Mouse (Mus musculus) layer of hippocampus, postnatal 14 days (tissue): ENCODE measurements around the gene Itprip. TPM values are rescaled to one million over a fixed set of nuclear protein-coding genes. Genes with fewer than 3 reads are reported as not detected.

Experiments
- DNase-seq, 2 experiments: peaks; one replicate each; pipeline ENCODE4 v3.0.0; 2021 to 2022; ENCODE audit warnings: low spot score in 2 of 2, mixed read lengths in 1 of 2
- long read RNA-seq, 2 experiments: library from polyadenylated mRNA; stranded (forward); transcript quantifications; one replicate each; pipeline ENCODE4 v2.0.0; 2021
- total RNA-seq, 2 experiments: library from RNA; stranded (reverse); gene quantifications; 2 replicates each; pipeline ENCODE4 v1.2.3; 2021

The Itprip gene
- total RNA-seq, result 1 to 10 TPM; 1.7 to 1.9 TPM
- long read RNA-seq, experiment 1, partial matches to known transcripts, result 0 of 1 reads
- long read RNA-seq, experiment 1, other reads (novel, unspliced or antisense), result 1 of 1 reads
- long read RNA-seq, experiment 2, partial matches to known transcripts, result 0 of 2 reads
- long read RNA-seq, experiment 2, other reads (novel, unspliced or antisense), result 2 of 2 reads

DNA sequence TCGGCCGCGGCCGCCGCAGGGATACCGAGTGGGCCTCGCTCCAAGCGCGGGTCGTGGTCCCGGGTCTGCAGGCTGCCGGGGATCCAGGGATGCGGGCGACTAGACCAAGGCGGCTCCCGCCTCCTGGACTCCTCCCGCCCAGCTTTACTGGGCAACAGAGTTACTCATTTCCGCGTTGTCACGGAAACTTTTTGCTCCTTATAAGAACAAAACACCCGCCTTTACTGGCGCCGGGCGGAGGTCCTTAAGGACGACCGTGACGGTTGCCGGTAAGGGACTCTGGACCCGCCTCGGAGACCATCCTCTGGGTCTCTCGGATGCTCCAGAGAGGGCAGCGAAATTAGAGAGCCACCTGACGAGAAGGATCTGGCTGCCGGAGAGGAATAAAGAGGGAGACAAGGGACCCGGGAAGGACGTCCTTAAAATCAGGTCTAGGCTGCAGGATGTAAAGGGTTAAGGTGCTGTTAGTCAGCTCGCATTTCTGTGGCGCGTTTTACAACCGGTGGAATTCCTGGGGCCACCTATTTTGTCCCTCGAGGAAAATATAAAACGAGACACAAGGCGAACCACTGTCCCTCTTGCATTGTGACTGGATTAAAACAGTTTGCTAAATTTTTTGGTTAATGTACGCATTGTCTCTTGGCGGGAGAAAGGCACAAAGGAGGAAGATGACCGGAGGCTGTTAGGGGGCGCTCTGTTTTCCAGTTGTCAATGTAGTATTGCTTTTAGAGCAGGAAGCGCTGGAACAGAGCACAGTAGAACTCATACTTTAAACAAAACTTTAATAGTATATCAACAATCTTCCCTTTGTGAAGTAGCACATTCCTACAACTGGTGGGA, at the start of gene Itprip, which contains the start of gene Cfap43:
Gene Itprip, minus strand, starts transcription at position 174 of the 840 bp plus-strand sequence.
Gene Cfap43, minus strand, starts transcription at position 162 of the 840 bp plus-strand sequence.
- DNase-seq, result peak; percentile 72 to 77

DNA sequence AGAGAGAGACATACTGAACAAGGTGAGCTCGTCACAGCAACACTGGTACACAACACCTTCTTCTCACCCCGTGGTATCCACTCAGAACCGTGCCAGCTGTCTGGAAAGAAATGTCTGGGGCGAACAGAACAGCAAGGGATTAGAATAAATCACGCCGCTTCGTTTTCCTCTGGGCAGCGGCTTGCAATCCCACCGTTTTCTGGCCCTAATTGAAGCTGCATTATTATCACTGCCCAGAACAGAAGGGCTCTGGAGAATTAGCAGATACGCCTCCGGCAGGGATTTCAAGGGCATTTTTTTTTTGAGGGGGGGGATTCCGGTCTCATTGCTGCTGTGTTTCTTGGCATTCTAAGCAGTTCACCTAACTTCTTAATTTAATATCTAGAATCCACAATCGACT, 39.1 kb upstream of the Itprip start:
- DNase-seq, result no peak

DNA sequence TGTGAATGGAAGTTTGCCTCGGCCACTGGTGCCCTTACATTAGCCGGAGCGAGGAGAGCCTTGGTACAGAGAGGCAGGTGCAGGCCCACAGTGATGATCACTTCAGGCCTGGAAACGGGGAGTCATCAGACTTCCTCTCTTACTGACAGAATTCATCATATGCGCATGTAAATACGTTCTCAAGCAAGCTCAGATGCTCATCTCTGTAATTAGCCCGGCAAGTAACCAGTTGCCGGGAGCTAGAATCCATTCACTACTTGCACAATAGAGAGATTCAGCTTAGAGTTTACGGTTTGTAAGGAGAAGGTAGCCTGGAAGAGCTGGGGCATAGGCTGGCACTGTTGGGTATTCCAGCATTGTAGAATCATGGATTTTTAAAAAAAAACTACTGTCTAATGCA, 34.1 kb upstream of the Itprip start:
- DNase-seq, result no peak

DNA sequence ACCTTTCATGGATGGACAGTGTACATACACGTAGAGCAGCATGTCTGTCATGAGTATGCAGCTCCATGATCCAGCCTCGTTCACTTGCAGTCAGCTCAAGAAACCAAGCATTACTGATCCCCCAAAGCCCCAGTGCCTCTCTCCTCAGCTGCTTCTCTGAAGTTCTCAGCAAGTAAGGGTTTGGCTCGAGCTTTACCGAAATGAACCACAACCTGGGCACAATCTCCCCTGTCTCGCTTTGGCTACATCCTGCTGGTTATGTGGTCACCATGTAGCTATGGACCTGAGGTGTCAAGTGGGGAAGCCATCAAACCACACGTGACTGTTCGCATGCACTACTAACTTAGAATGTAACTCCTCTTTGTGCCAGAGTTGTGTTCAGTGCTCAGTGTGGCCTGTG, 31.8 kb upstream of the Itprip start:
- DNase-seq, result no peak

DNA sequence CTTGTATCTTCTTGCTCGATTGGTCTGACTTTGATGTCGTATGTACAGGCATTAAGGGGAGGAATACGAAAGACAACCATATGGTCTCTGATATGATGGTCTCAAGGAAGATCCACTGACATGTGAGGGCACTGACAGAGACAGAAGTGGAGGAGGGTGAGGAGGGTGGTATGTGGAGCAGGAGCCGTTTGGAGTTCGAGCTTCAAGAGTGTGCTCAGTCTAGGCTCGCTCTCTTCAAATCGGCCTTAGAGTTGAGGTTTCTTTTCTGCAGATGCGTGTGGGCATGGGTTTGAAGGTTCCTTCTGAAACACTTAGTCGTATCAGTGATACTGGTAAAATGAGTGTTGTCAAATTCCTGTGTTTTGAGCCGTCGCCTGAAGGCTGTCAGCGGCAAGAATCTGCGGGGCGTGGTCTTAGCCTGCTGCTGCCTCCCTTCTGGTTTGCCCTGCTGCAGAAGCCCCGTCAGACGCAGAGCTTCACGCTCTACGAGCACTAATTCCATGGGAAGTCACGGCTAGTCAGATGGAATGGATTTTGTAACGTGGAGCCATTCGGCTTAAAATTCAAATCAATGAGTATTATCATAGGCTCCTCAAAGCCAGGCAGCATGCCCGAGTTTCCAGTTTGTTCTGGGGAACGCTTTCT, 27.8 kb upstream of the Itprip start:
- DNase-seq, result no peak

DNA sequence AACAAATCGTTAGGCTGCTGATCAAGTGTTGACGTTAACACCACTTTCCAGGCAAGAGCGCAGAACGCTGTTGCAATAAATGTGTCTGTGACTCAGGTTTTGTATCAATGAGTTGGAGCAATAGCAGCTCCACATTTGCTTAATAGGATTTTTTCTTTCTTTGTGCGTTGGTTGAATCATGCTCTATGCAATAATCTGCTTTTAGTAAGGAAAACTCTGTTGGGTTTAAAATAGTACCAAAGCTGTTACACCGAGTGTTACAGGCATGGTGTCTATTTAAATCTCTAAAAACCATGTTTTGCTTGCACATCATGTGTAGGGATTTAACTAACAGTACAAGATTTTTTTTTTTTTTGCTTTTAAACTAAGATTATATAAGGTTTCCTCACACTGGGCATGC, 20.3 kb upstream of the Itprip start:
- peak in 1 of 2 experiments; percentile 60 for DNase-seq

DNA sequence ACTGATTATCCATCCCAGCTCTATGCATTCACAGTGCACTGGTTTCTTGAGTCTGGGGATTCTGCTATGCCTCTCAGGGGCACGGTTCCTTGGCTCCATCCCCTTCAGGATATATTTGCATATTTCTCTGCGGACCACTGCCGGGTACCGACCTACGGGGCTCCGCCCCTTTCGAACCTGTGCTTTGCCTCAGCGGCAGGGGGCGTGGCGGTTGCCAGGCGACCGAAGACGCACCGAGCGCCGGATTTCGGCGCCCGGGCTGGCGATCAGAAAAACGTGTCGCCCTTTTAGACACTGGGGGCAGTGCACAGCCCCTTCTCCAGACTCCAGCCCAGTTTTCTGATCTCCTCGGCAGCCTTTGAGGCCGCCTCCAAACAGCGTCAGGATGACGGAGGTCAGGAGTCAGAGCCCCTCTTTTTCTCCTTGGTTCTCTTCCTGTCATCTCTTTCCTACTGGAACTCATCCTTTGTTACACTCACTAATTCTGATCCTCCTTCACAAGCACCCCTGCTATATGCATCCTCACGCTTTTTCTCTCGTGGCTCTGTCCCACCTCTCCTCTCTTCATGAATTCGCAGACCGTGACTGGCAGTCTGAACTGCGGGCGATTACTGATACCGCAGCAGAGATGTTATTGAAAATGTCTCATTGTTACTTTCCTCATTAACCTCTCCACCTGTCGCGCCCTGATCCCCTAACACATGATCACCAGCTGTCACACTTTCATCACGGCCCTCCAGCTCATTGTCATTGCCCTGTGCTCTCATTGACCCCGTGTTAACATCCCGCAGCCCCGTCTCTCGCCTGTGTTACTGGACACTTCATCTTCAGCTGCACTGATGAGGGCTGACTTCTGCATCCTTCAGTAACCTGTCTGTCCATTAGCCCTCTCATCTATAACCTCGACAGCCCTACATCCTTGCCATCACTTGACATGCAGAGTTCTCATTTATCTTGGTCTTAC, 18.6 kb upstream of the Itprip start, which contains the start of gene Cfap58:
Gene Cfap58, plus strand, starts transcription at position 233 of the 964 bp plus-strand sequence.
- no peak for DNase-seq

DNA sequence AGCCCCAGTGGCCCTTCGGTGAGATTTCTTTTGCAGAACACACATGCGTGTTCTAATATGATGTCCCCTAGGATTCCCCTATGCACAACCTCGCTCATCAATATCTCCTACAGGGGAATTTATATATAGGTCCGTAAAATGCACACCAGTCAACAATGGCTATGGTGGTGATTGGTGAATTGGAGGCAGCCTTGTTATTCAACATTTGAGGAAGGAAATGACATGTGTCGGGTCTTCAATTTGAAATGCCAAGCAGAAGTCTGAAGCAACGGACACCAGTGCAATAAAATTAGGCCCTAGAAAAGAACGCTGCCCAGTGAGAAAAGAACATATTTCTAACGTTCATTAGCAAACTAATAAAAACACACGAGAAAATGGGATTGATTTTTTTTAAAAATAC, 17.8 kb upstream of the Itprip start:
- DNase-seq, result no peak

DNA sequence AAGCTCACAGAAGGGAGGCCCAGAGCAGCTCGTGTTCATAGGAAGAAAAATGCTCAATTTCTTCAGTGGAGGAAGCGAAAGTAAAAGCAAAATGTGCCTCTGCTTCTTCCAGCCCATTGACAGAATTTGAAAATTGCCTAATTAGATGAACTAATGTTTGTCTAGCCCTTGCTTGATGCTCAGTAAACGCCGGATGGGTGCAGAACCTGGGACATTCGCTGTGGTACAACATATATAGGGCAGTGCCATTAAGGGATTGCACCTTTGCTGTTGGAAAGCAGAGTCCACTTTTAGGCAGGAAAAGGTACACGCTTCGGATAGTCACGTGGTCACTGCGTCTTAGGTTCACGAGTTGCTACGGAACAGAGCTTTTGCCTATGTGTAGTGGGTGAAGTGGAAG, 17.4 kb upstream of the Itprip start:
- DNase-seq, result no peak

DNA sequence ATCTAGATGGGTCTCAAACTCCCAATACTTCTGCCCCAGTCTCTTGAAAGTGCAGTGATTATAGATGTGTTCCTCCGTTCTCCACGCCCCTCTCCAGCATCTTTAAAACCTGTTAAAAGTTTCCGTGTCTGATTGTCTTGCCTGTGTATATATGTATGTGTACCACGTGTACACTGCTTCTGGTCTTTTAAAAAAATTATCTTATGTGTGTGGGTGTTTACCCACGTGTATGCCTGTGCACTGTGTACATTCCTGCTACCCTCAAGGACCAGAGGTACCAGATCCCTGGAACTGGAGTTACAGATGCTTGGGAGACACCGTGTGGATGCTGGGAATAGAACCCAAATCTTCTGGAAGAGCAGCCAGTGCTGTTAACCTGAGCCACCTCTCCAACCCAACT, 16.4 kb upstream of the Itprip start:
- no peak for DNase-seq

DNA sequence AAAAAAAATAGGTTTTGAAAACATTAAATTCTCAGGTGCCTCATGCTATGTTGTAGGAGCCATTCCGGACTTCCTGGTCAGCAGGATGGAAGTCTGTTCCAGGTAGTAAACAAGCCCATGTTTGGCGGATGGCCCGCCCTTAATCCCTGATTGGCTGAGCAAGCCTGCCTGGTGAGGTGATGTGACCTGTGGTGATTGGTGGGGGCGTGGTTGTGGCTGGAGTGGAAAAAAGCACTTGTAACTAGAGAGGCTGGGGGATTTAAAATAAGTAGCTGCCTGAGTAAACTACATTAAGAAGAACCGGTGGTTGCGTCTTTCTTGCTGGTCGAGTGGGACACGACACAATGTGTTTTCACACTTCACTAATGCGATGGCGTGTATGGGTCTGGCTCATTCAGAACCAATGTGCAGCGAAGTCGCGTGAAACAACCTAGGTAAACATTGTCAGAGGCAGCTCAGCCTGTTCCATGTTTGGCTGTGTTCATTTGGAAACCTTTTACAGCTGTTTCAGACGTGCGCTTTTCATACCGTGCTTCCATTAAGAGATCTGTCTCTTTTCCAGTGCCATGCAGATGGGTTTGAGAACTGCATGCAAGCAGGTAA, 15.6 kb upstream of the Itprip start:
- no peak for DNase-seq

DNA sequence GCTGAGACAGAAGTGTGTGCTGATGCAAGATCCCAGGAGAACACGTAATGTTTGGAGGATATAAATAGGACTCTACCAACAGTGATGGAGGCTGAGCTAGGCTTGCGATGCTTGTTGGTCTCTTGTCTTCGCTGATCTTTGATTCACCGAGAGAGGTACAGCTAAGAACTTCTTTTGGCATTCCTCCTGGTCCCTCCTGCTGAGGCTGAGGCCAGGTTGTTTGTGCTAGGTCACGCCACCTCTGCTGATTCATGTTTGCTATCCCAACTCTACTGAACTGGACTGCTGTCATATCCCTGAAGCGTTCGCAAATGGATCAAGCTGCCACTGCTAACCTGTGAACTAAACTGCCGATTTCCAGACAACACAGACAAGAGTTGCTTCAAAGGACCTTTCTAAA, 15.0 kb upstream of the Itprip start:
- DNase-seq, result no peak

DNA sequence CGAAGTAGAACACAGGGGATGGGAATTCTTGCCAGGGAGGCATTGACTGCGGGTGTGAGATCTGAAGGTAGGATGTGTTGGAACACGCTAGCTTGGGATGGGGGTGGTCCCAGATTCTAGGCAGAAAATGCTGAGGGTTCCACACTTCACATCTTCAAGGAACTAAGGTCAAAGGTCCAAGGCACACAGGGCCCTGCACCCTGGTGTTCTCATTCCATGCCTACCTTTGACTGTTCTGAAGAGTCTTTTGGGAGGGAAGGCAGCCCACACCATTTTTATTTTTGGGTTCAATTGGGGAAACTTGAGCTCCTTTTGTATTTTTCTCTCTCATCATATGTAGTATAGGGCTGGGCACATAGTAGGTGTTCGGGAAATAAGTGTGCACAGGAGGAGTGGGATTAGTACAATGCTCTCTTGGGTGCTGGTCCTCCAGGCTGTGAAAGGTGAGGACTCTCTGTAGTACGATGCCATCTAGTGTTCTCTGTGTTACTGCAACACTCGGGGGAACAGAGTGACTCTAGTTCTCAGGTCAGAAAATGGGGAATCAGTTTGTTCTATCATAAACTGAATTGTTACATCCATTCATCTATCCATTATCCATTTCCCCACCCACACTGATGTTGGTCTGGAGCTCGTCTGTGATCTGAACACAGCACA, 13.0 kb upstream of the Itprip start:
- peak in 1 of 2 experiments; percentile 51 for DNase-seq

DNA sequence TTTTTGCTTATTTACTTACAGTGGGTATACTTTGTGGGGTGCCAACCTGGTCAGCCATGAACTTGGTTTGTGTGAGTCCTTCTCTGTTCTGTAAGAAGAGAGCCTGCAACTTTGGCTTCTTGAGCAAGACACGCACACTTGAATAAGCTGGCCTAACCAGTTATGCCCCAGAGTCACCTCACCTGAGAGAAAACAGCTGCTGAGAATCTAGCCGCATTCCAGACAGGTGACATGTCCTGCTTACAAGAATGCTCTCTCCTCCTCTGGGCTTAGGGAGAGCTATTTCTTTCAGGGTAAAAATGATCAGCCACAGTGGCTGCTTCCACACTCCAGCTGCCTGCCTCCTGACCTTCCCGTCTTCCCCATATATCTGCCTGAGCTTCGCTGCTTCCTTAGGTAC, 9.9 kb upstream of the Itprip start:
- no peak for DNase-seq

DNA sequence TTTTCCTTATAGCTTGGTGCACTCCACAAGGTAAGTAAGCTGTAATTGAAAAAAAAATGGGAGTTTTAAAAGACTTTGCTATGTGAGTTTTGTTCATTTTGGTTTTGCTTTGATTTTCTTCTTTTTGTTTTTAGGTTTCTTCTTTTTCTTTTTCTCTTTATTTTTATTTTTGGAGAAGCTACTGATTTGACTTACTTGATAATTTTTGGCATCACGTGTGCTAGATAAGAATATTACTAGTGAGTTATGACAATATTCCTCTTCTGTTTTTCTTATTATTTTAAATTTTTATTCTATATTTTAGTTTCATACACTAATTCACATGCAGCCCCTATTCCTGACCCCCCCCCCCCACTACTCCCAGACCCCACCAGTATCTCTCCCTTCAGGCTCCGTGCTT, 7.9 kb upstream of the Itprip start:
- no peak for DNase-seq

DNA sequence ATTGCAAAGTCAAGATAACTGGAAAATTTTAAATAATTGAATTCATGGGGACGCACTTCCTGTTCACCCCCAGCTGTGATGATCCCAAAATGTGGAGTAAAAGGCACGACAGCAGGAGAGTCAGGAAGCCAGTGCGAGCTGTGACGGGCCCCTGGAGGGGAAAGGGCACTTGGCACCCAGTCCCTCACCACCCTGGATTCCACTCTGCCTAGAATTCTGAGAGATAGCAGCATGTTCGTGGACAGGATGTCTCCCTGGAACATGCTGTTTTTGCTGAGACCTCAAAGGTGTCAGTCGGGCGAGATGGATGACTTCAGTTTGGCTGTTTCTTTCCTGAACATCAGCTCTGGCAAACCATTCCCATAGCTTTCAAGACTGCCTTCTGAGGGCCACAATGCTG, 6.7 kb upstream of the Itprip start:
- DNase-seq, result no peak

DNA sequence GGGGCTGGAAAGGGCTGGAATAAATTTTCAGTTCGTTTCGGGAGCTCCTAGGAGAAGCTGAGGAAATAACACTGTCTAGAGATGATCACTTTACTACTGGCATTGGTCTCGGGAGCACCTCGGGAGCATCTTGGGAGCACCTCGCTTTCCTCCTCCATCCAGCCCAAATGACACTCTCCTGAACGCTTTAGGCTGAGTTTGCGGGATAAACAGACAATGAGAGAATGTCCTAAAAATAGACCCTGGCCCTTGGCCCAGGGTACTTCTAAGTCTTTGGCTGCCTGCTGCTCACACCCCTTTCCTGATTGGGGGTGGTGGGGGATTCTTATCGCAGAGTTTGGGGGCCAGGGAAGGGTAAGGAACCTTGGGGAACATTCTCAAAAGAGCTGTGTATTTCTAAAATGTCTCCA, 872 bp upstream of the Itprip start:
- no peak for DNase-seq

DNA sequence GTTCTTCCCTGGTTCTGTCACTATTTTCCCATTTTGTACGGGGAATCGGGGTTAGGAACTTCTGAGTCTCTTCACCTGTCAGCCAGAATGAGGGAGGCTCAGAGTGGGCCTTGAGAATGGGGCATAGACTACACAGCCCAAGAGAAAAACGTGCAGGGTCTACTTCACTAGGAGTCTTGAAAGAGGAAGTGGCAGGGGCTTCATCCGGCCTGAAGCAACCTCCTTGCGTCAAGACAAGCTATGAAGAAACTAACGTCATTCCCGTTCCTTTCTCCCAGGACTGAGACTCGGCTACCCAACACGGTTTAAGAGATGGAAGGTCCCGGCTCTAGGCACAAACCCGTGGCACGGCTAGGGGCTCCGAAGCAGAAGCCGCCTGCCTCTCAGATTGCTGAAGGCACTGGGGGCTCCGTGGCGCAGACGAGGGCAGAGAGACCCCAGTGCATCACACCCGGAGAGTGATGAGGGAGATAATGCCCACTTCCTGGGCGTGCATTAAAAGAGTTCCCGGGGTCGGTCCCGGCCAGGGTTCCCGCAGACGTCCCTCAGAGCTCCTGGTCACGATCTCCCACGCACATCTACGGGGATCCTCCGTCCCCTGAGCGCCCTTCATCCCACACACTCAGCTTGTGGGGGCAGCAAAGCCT, 521 bp downstream of the Itprip start:
- no peak for DNase-seq

DNA sequence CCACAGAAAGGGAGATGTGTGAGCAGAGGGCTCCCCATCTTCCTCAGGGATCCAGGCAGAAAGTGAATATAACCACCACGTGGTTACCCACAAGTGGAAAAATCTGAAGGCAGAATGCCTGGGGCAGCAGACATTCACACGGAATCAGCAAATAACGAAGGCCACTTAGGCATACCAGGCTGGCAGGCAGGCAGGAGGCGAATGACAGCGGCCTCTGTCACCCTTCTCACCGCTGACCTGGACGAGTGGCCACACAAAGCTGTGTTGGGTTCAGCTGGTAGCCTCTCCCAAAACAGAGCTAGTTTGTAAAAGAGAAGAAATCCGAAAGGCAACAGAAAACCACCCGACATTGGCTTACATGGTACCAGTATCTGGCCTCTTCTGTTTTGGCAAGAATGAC, 1.1 kb downstream of the Itprip start:
- no peak for DNase-seq

DNA sequence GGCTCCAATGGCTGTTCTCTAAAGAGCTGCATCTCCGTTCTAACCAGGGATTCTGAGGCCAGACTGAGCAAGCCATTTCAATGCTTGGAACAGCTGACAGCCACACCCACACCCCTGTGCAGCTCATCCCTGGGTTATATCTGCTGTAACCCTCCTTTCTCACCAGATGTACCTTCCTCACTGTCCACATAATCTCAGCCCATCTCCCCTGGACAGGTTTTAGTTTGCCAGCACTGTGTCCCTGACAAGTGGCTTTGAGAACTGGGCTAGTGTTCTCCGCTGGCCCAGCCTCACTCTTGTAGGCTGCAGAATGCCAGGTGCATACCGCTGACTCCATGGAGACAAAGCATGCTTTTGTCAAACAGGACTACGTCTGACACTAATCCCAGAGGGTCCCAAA, 1.7 kb downstream of the Itprip start:
- DNase-seq, result no peak
